25 mouse cellular contexts compared by ENCODE assay signal in the genomic region with DNA sequence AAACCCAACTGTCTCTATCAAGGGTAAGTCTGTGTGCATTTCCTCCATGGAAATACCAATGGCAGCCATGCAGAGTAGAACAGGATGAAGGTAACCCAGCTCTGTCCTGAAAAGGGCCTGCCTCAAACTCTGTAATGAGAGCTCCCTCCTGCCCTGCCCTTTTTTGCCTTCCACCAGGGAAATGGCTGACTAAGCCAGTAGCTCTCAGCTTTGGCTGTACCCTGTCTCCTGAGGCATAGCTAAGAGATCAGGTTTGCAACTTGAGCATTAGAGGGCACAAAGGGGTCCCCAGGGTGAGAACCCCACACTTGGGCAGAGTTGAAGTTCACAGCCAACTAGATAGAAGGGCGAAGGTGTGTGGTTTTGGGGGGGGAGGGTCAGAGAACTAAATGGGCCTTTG.
DNase-seq lines count a peak whose midpoint lies in the region; ATAC-seq and TF ChIP-seq lines count a peak whose summit lies in the region.
"Had no signal": no experiment of that assay in that cellular context is flagged by ENCODE, and none has a peak within 500 bp of the region (broad histone marks: within the 10 kb centered on the region; RNA-seq: fewer than 3 reads in every experiment).

No protein-coding gene starts in this region.

- H3K9me3 ChIP-seq in limb, embryonic 15.5 days: no peaks in the 10 kb centered on the region
- H3K9me3 ChIP-seq in limb, embryonic 10.5 days (replicated peaks): no peaks in the 10 kb centered on the region
- no peaks in the 10 kb centered on the region for H3K9me3 ChIP-seq in forebrain, embryonic 12.5 days
- H3K9me3 ChIP-seq: forebrain, embryonic 15.5 days; heart, embryonic 10.5 days; heart, embryonic 13.5 days had no signal

- peak overlapping the region; percentile 90 for H3K27ac ChIP-seq in gastrocnemius, adult 2 months
- H3K27ac ChIP-seq in limb, embryonic 15.5 days: no peak overlapping the region
- H3K27ac ChIP-seq in limb, embryonic 10.5 days: no peak overlapping the region
- H3K27ac ChIP-seq in forebrain, embryonic 12.5 days: no peak overlapping the region
- H3K27ac ChIP-seq: forebrain, embryonic 15.5 days; heart, adult 2 months; heart, embryonic 10.5 days; heart, embryonic 13.5 days; hindbrain, embryonic 14.5 days; hindbrain, postnatal 0 days had no signal

- no peaks in the 10 kb centered on the region for H3K36me3 ChIP-seq in limb, embryonic 15.5 days
- no peaks in the 10 kb centered on the region for H3K36me3 ChIP-seq in limb, embryonic 10.5 days
- H3K36me3 ChIP-seq in forebrain, embryonic 12.5 days (replicated peaks): no peaks in the 10 kb centered on the region
- H3K36me3 ChIP-seq: forebrain, embryonic 15.5 days; heart, embryonic 10.5 days; heart, embryonic 13.5 days had no signal

- H3K27me3 ChIP-seq in limb, embryonic 15.5 days: no peaks in the 10 kb centered on the region
- no peaks in the 10 kb centered on the region for H3K27me3 ChIP-seq in limb, embryonic 10.5 days (ENCODE audit: low read depth, poor library complexity, severe bottlenecking)
- no peaks in the 10 kb centered on the region for H3K27me3 ChIP-seq in forebrain, embryonic 12.5 days
- H3K27me3 ChIP-seq: forebrain, embryonic 15.5 days had no signal

- ATAC-seq in limb, embryonic 15.5 days (ENCODE audit: insufficient number of reproducible peaks, low FRiP score, low TSS enrichment, low read depth): 0 out of 2 replicates have a peak, but pooled peaks have one; percentile 35
- ATAC-seq in erythroid progenitor cell, adult 5-6 weeks (replicated peaks; ENCODE audit: low FRiP score, poor library complexity, severe bottlenecking): 0 out of 2 replicates have a peak, but pooled peaks have one; percentile 34
- ATAC-seq in forebrain, embryonic 12.5 days (ENCODE audit: low FRiP score): no peak
- ATAC-seq: activated CD4-positive, CD25-positive, alpha-beta regulatory T cell, adult 4 months; CD4-positive, CD25-positive, alpha-beta regulatory T cell, adult 4 months; forebrain, embryonic 15.5 days; hindbrain, postnatal 0 days; inflammation-experienced regulatory T-cells, adult 6 months had no signal

- intact Hi-C loops in gastrocnemius, adult 2 months (cut with DNase I): loop anchor here (2.0 kb wide), 1 partner anchor 94 kb away; no protein-coding TSS in a partner anchor

- no peak overlapping the region for H3K4me2 ChIP-seq in limb, embryonic 15.5 days
- H3K4me2 ChIP-seq in forebrain, embryonic 12.5 days: no peak overlapping the region
- H3K4me2 ChIP-seq: forebrain, embryonic 15.5 days; heart, embryonic 13.5 days; hindbrain, embryonic 14.5 days had no signal

- no peaks in the 10 kb centered on the region for H3K4me1 ChIP-seq in limb, embryonic 15.5 days
- H3K4me1 ChIP-seq in limb, embryonic 10.5 days: no peaks in the 10 kb centered on the region
- no peaks in the 10 kb centered on the region for H3K4me1 ChIP-seq in forebrain, embryonic 12.5 days
- H3K4me1 ChIP-seq: forebrain, embryonic 15.5 days; heart, embryonic 10.5 days had no signal

- DNase-seq in gastrocnemius, adult 2 months: peak; percentile 72
- DNase-seq in gastrocnemius, postnatal 4 days (ENCODE audit: low spot score in 2 of 2): no peak
- no peak for DNase-seq in limb, embryonic 10.5 days (ENCODE audit: low spot score)
- no peak for DNase-seq in embryo, embryonic 10.5 days (ENCODE audit: low spot score)
- DNase-seq: adrenal gland, postnatal 10 days; cerebellum, adult 11-12 months; cerebellum, adult 8-10 months; cerebellum, postnatal 10 days; cerebellum, postnatal 36 days; heart, adult 2 months; heart, postnatal 14 days; heart, postnatal 4 days; kidney, adult 11 months; kidney, adult 8-10 months had no signal

- no peak overlapping the region for H3K4me3 ChIP-seq in gastrocnemius, adult 2 months
- H3K4me3 ChIP-seq in limb, embryonic 15.5 days: no peak overlapping the region
- H3K4me3 ChIP-seq in limb, embryonic 10.5 days: no peak overlapping the region
- H3K4me3 ChIP-seq in forebrain, embryonic 12.5 days (replicated peaks): no peak overlapping the region
- H3K4me3 ChIP-seq: forebrain, embryonic 15.5 days; heart, adult 2 months; heart, embryonic 10.5 days; heart, embryonic 13.5 days had no signal

- WGBS in limb, embryonic 15.5 days: 86% methylated on average over 1 of the region's 1 CpGs
- WGBS in limb, embryonic 10.5 days: 96% methylated on average over 1 of the region's 1 CpGs
- 76% methylated on average over 1 of the region's 1 CpGs for WGBS in forebrain, embryonic 12.5 days

- TF ChIP-seq CTCF in gastrocnemius, adult 2 months (IDR thresholded peaks at IDR 0.05): no peak

- no peak overlapping the region for H3K9ac ChIP-seq in limb, embryonic 15.5 days
- no peak overlapping the region for H3K9ac ChIP-seq in forebrain, embryonic 12.5 days
- H3K9ac ChIP-seq: forebrain, embryonic 15.5 days; heart, embryonic 13.5 days; hindbrain, embryonic 14.5 days had no signal
